Mouse (Mus musculus): ENCODE measurements around the gene Rbm8a.

DNA sequence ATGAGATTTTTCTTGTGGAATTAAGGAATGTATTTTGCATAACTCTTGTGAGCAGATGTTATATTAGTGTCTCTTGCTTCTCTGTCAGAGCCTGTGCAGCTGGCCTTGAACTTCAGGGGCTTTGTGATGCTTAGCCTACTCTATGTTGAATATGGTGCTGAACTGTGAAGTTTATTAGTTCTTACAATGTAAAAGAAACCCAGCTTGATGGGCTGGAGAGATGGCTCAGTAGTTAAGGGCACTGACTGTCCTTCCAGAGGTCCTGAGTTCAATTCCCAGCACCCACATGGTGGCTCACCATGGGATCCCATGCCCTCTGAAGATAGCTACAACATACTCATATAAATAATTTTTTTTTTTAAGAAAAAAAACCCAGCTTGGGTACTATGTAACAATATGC lies 2.3 kb downstream of the Rbm8a start:
- TF ChIP-seq GATA1 (IDR thresholded peaks at IDR 0.05; ENCODE audit: low read length) = no peak
- no peak for TF ChIP-seq TAL1 (IDR thresholded peaks at IDR 0.05; ENCODE audit: low read length)
